Mouse (Mus musculus): ENCODE data around the gene Tlx1.

- no peak for TF ChIP-seq EP300 (IDR thresholded peaks at IDR 0.05; ENCODE audit: insufficient read depth, low read depth, low read length)
- TF ChIP-seq CTCF (IDR thresholded peaks at IDR 0.05; ENCODE audit: low read depth, low read length), result no peak
- no peak for TF ChIP-seq POLR2A (IDR thresholded peaks at IDR 0.05; ENCODE audit: insufficient read depth, low read length)
These were observed at the start of gene Tlx1 for GRCm38 (mm10) chr19:45150490-45151181.

Data from ES-Bruce4 (cell line).